Mouse (Mus musculus): ENCODE data around the gene Tcta.
"Not testable (repeated sequence)": the region's sequence is repeated elsewhere in the genome, so short reads cannot be mapped to it uniquely, and the experiment has no call there.

Gene Tcta

DNA sequence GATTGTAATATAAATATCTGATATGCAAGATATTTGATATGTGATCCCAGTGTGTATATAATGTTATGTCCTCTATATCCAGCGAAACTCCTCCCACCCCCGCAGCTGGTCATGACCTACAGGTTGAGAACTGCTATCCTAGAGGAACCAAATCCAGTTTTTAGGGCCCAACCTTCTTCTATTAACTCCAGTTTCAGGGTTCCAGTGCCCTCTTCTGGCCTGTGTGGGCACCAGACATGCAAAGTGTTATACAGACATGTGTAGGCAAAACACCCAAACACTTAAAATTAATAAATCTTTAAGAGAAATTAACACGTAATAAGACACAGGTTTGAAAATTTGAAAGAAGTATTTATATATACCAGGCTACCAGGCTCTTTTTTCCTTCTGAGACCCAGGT is 11.6 kb upstream of the Tcta start:
- DNase-seq (ENCODE audit: low spot score) = no peak

- no peak for DNase-seq (ENCODE audit: low spot score)
These were observed 2.2 kb upstream of the Tcta start for GRCm38 (mm10) chr9:108308141-108308540.

GRCm38 (mm10) chr9:108307021-108307807 is 1.3 kb upstream of the Tcta start:
- no peak for DNase-seq (ENCODE audit: low spot score)

DNA sequence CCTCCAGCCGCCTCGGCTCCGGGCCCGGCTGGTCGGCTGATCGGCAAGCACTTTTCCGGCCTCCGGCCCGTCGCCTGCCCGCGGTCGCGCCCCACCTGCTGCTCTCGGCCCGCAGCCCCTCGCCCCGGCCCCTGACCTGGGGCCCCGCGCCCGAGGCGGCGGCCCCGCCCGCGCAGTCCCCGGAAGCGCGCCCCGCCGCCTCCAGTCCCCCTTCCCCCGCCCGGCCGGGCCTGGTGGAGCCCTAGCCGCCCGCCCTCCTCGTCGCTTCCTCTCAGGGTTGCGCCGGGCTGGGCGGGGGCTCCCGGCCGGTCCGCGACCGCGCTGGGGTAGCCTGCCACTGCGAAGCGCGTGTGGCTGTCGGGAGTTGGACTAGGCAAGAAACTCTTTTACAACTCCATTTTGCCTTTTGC is 616 bp upstream of the Tcta start:
- peak; percentile 86 for DNase-seq (ENCODE audit: low spot score)

GRCm38 (mm10) chr9:108305170-108305569 is 790 bp downstream of the Tcta start:
- DNase-seq (ENCODE audit: low spot score) = no peak

DNA sequence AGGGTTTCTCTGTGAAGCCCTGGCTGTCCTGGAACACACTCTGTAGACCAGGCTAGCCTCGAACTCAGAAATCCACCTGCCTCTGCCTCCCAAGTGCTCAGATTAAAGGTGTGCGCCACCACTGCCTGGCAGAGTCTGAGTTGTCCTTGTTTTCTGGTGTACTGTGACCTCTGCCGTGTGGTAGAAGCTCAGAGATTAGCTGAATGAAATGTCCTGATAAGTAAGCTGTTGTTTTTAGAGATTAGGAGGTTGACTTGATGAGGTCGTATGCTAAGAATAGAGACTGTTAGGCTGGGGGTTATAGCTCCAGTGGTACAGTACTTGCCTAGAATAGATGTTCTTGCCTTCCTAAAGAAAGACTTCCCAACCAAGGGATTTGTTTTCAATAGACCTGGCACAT is 1.2 kb downstream of the Tcta start:
- no peak for DNase-seq (ENCODE audit: low spot score)

GRCm38 (mm10) chr9:108301853-108302252 is 4.1 kb downstream of the Tcta start:
- peak; percentile 66 for DNase-seq (ENCODE audit: low spot score)

DNA sequence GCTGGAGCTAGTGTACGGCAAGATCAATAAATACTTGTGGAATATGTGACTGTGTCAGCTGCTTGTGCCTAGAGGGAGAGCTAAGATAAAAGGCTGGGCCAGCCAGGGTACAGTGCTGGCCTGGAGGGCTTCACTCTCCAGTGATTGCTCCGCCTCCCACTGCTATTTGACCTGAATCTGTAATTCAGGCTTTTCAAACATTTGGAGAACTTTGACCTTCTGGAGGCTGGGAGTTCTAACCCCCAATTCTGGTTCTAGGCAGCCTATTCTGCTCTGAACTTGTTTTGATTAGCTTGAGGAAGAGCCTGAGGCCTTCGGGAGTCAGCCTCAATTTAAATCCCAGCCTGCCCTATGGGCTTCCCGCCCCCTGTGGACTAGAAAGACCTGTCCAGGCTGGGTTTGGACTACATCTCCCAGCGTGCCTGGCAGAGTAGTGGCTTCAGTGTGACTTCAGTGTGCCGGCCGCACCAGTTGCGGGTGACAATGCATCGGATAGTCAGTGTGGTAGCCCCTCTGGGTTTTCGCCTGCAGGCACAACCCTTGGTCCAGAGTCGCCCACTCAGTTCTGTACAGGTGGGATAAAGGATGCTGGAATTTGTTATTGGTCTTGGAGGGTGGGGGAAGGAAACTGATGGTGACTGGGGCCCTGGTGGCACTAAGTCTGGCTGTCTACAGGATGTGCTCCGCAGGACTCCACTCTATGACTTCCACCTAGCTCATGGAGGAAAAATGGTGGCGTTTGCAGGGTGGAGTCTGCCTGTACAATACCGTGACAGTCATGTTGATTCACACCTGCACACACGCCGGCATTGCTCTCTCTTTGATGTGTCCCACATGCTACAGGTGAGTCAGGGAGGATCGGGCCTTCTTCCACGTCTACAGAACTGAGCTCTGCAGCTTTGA is 9.3 kb downstream of the Tcta start, which contains the start of gene Amt:
TSS of gene Amt (plus strand) at position 401 of the 903 bp plus-strand sequence.
- no peak for DNase-seq (ENCODE audit: low spot score)

DNA sequence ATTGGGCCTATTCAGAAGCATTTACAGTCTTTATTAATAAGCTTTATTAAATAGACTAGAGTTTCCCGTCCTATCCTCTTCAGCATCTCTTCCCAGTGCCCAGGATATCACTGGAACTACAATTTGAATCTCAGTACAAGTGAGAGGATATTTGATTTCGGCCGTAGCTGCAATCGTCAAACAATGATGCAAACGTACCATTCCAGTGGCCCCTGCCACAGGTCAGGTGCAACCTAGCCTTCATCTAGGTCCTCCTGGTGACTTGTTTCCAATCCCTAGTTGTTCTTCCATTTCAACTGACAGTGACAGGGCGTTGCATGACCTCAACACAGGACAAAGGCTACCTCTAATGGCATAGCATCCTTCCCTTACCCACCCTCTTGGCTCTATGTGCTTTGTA is 15.2 kb downstream of the Tcta start:
- DNase-seq (ENCODE audit: low spot score) = no peak

DNA sequence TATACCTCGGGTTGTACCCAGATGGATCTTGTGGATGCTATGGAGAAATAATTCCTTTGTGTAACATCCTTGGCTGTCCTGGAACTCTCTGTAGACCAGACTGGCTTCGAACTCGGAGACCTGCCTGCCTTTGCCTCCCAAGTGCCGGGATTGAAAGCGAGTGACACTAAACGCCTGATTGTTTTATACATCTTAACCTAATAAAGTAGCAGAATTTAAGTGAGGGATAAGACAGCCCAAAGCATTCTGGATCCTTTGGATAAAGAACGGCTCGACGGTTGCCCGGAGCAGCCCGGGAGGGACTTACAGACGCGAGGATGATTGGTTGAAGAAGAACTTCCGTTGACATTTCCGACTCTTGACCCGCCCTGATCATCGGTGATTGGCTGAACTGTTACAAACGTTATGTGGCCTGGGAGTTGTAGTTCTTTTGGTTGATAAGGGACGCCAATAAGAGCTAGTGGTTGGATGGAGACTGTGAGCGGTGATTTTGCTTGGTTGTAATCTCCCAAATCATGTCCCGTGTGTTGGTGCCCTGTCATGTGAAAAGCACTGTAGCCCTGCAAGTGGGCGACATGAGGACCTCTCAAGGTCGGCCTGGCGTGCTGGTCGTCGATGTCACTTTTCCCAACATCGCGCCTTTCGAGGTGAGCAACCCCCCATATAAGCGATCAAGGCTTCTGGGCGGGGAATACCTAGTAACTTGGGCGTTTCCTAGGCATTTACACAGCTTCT is 15.8 kb downstream of the Tcta start, which contains the start of gene Nicn1:
TSS of gene Nicn1 (plus strand) at position 414 of the 735 bp plus-strand sequence.
- peak; percentile 98 for DNase-seq (ENCODE audit: low spot score)

DNA sequence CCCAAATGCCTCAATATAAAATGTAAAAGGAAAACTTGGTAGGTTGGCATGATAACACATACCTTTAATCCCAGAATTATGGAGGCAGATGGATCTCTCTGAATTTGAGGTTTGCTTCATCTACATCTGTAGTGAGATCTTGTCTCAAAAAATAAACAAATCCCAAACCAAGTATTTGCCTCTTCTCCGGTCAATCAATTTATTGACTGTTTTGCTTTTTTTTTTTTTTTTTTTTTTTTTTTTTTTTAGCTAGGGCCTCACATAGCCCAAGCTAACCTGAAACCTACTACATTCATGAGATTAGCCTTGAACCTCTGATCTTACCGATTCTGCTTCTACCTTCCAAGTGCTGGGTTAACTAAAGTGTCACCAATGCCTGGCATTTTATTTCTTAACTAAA is 16.6 kb downstream of the Tcta start:
- no peak for DNase-seq (ENCODE audit: low spot score)

- not testable (repeated sequence) for DNase-seq (ENCODE audit: low spot score)
These were observed 18.3 kb downstream of the Tcta start for GRCm38 (mm10) chr9:108287526-108288238.

- peak; percentile 85 for DNase-seq (ENCODE audit: low spot score)
These were observed 21.6 kb downstream of the Tcta start for GRCm38 (mm10) chr9:108284410-108284809.

- DNase-seq (ENCODE audit: low spot score) = peak; percentile 74
These were observed 25.7 kb downstream of the Tcta start for GRCm38 (mm10) chr9:108280071-108280828.

GRCm38 (mm10) chr9:108278697-108279450 is 27.1 kb downstream of the Tcta start:
- DNase-seq (ENCODE audit: low spot score) = peak; percentile 47

DNA sequence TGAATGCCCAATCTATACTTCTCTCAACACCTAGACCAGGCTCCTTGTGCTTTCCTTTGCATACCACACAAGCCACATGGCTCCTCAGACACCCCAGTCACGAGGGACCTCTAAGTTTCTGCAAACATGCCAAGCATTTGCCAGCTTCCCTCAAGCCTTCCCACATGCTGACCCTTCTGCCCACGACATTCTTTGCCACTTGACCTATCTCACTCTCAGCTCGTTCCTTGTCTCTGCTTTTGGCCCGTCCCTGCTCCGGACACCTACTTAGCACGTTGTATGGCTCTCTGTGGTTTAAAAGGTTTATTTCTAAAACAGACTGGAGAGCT is 30.7 kb downstream of the Tcta start:
- DNase-seq (ENCODE audit: low spot score) = peak; percentile 89

DNA sequence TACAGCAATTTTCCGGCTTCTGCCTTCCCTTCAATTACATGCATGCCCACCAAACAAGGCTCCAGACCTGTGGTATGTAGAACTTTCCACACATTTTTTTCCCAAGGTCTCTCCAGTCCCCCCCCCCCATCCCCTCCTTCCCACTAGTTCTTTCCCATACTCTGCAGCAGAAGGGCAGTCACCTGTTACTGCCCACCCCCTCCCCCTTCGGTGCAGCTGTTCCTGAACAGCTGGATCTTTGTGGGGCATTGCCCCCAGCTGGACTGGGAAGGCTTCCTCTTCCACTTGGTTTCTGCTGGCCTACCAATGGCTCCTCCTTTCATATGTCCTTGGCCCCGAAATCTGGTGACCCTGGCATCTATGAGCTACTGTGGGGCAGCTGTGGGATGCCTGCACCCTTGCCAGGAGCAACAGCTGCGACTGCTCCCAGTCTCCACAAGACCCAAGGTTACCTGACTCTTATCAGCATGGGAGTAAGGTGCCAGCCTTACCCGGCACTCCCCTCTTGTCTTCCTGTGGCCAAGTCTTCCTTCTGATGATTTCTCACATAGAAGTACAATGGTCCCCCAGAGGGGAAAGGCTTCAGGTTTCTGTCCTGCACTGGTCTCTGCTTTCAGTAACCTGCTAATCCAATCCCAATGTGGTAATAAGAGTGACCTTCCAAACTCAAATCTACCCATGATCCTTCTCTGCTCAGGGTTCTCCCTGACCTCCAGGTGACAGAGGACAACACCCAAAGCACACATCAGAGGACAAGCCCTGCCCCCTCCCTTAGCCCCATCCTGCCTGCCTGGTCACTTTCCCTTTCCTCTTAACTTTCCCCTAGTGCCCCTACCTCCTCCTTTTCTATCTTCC is 31.3 kb downstream of the Tcta start:
- DNase-seq (ENCODE audit: low spot score) = no peak

DNA sequence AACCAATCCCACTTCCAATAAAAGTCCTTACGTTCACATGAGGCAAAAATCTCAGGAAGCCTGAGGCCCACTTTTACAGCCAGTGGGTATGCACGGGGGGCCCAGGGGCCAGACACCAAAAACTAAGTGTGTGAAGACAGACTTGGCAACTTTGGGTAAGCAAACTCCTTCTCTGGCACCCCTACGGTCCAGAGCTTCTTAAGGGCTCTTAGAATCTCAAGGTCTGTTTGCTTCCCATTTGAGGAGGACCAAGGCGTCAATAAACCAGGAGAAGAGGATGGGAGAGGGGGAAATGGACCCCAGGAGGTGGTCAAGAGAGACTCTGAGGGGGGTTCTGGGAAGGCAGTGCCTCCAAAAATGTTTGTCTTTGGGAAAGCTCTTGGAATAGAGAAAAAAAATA is 32.5 kb downstream of the Tcta start:
- DNase-seq (ENCODE audit: low spot score) = no peak

- no peak for DNase-seq (ENCODE audit: low spot score)
These were observed 33.3 kb downstream of the Tcta start for GRCm38 (mm10) chr9:108272691-108273090.

Measured in lung, postnatal 25 days (tissue).